Mouse (Mus musculus): ENCODE measurements at regions not wholly inside any gene's neighbourhood (a gene's known extent, or its start where the extent isn't known, plus 50 kb on each side); places are given as distances from the start of the nearest gene placed in this dataset.
A peak's percentile ranks its signal among the peaks of the same experiment; 100 is the strongest.

- Histone ChIP-seq H3K4me3 (ENCODE audit: low read depth, low read length) (no peak overlapping the region), H3K4me1 (ENCODE audit: insufficient read depth, low read depth, low read length) (no peaks in the 10 kb centered on the region), H3K36me3 (replicated peaks) (no peaks in the 10 kb centered on the region), H3K9me3 (replicated peaks) (no peaks in the 10 kb centered on the region), H3K27me3 (ENCODE audit: insufficient read depth, low read length) (0 out of 2 replicates have a peak, but pooled peaks cover 2% of the 10 kb centered on the region)
- ATAC-seq (ENCODE audit: extremely low read depth, insufficient number of reproducible peaks, low FRiP score, poor library complexity, severe bottlenecking) (no peak), DNase-seq (ENCODE audit: low spot score) (no peak)
- TF ChIP-seq GATA2 (IDR thresholded peaks at IDR 0.05; ENCODE audit: borderline replicate concordance, low read depth, low read length) (no peak), CTCF (IDR thresholded peaks at IDR 0.05; ENCODE audit: low read depth, low read length) (no peak)
These were observed 106.6 kb downstream of the 9530068E07Rik start for GRCm38 (mm10) chr11:52502759-52503365.

- Histone ChIP-seq H3K27me3 (ENCODE audit: insufficient read depth, low read length) (no peaks in the 10 kb centered on the region), H3K4me3 (ENCODE audit: low read depth, low read length) (no peak overlapping the region), H3K36me3 (replicated peaks) (no peaks in the 10 kb centered on the region), H3K4me1 (ENCODE audit: insufficient read depth, low read depth, low read length) (no peaks in the 10 kb centered on the region), H3K9me3 (replicated peaks) (no peaks in the 10 kb centered on the region)
- DNase-seq (ENCODE audit: low spot score): no peak
- ATAC-seq (ENCODE audit: extremely low read depth, insufficient number of reproducible peaks, low FRiP score, poor library complexity, severe bottlenecking): no peak
- no peak for TF ChIP-seq GATA2 (IDR thresholded peaks at IDR 0.05; ENCODE audit: borderline replicate concordance, low read depth, low read length)
- no peak for TF ChIP-seq CTCF (IDR thresholded peaks at IDR 0.05; ENCODE audit: low read depth, low read length)
- TF ChIP-seq GATA1 (IDR thresholded peaks at IDR 0.05; ENCODE audit: borderline replicate concordance, low read length): no peak
- no peak for TF ChIP-seq TAL1 (conservative IDR thresholded peaks at IDR 0.05; ENCODE audit: low read depth, low read length)
- no peak for TF ChIP-seq POLR2AphosphoS5 (IDR thresholded peaks at IDR 0.05; ENCODE audit: insufficient replicate concordance, low read depth, low read length)
These were observed 115.6 kb downstream of the 9530068E07Rik start for GRCm38 (mm10) chr11:52511831-52512297.

- Histone ChIP-seq H3K36me3 (replicated peaks) (no peaks in the 10 kb centered on the region), H3K27me3 (ENCODE audit: insufficient read depth, low read length) (no peaks in the 10 kb centered on the region), H3K9me3 (replicated peaks) (no peaks in the 10 kb centered on the region), H3K4me3 (ENCODE audit: low read depth, low read length) (no peak overlapping the region), H3K4me1 (ENCODE audit: insufficient read depth, low read depth, low read length) (no peaks in the 10 kb centered on the region)
- DNase-seq (ENCODE audit: low spot score) (no peak), ATAC-seq (ENCODE audit: extremely low read depth, insufficient number of reproducible peaks, low FRiP score, poor library complexity, severe bottlenecking) (no peak)
- TF ChIP-seq CTCF (IDR thresholded peaks at IDR 0.05; ENCODE audit: low read depth, low read length) (peak; percentile 47), GATA1 (IDR thresholded peaks at IDR 0.05; ENCODE audit: borderline replicate concordance, low read length) (no peak), GATA2 (IDR thresholded peaks at IDR 0.05; ENCODE audit: borderline replicate concordance, low read depth, low read length) (no peak), TAL1 (conservative IDR thresholded peaks at IDR 0.05; ENCODE audit: low read depth, low read length) (no peak), POLR2AphosphoS5 (IDR thresholded peaks at IDR 0.05; ENCODE audit: insufficient replicate concordance, low read depth, low read length) (no peak)
These were observed 121.1 kb downstream of the 9530068E07Rik start for GRCm38 (mm10) chr11:52517330-52517729.

GRCm38 (mm10) chr11:52519877-52520276, 123.6 kb downstream of the 9530068E07Rik start:
- TF ChIP-seq CTCF (IDR thresholded peaks at IDR 0.05; ENCODE audit: low read depth, low read length) (no peak), TAL1 (conservative IDR thresholded peaks at IDR 0.05; ENCODE audit: low read depth, low read length) (no peak), POLR2AphosphoS5 (IDR thresholded peaks at IDR 0.05; ENCODE audit: insufficient replicate concordance, low read depth, low read length) (no peak), GATA2 (IDR thresholded peaks at IDR 0.05; ENCODE audit: borderline replicate concordance, low read depth, low read length) (no peak), GATA1 (IDR thresholded peaks at IDR 0.05; ENCODE audit: borderline replicate concordance, low read length) (no peak)
- Histone ChIP-seq H3K4me3 (ENCODE audit: low read depth, low read length) (no peak overlapping the region), H3K27me3 (ENCODE audit: insufficient read depth, low read length) (no peaks in the 10 kb centered on the region; the same call in 1 of the 2 replicates), H3K9me3 (replicated peaks) (no peaks in the 10 kb centered on the region), H3K36me3 (replicated peaks) (no peaks in the 10 kb centered on the region), H3K4me1 (ENCODE audit: insufficient read depth, low read depth, low read length) (no peaks in the 10 kb centered on the region)
- no peak for DNase-seq (ENCODE audit: low spot score)
- no peak for ATAC-seq (ENCODE audit: extremely low read depth, insufficient number of reproducible peaks, low FRiP score, poor library complexity, severe bottlenecking)

GRCm38 (mm10) chr11:52521879-52522278, 125.7 kb downstream of the 9530068E07Rik start:
- Histone ChIP-seq H3K4me1 (ENCODE audit: insufficient read depth, low read depth, low read length) (no peaks in the 10 kb centered on the region), H3K9me3 (replicated peaks) (no peaks in the 10 kb centered on the region), H3K27me3 (ENCODE audit: insufficient read depth, low read length) (no peaks in the 10 kb centered on the region; the same call in 1 of the 2 replicates), H3K4me3 (ENCODE audit: low read depth, low read length) (no peak overlapping the region), H3K36me3 (replicated peaks) (no peaks in the 10 kb centered on the region)
- ATAC-seq (ENCODE audit: extremely low read depth, insufficient number of reproducible peaks, low FRiP score, poor library complexity, severe bottlenecking) (no peak), DNase-seq (ENCODE audit: low spot score) (no peak)
- TF ChIP-seq GATA2 (IDR thresholded peaks at IDR 0.05; ENCODE audit: borderline replicate concordance, low read depth, low read length) (no peak), CTCF (IDR thresholded peaks at IDR 0.05; ENCODE audit: low read depth, low read length) (peak; percentile 22; the same call in 1 of the 2 replicates)

GRCm38 (mm10) chr11:52522384-52522783, 126.2 kb downstream of the 9530068E07Rik start:
- Histone ChIP-seq H3K27me3 (ENCODE audit: insufficient read depth, low read length) (no peaks in the 10 kb centered on the region; the same call in 1 of the 2 replicates), H3K4me1 (ENCODE audit: insufficient read depth, low read depth, low read length) (no peaks in the 10 kb centered on the region), H3K9me3 (replicated peaks) (no peaks in the 10 kb centered on the region), H3K36me3 (replicated peaks) (no peaks in the 10 kb centered on the region), H3K4me3 (ENCODE audit: low read depth, low read length) (no peak overlapping the region)
- no peak for TF ChIP-seq CTCF (IDR thresholded peaks at IDR 0.05; ENCODE audit: low read depth, low read length)
- no peak for TF ChIP-seq TAL1 (conservative IDR thresholded peaks at IDR 0.05; ENCODE audit: low read depth, low read length)
- TF ChIP-seq POLR2AphosphoS5 (IDR thresholded peaks at IDR 0.05; ENCODE audit: insufficient replicate concordance, low read depth, low read length): no peak
- no peak for TF ChIP-seq GATA1 (IDR thresholded peaks at IDR 0.05; ENCODE audit: borderline replicate concordance, low read length)
- ATAC-seq (ENCODE audit: extremely low read depth, insufficient number of reproducible peaks, low FRiP score, poor library complexity, severe bottlenecking) (no peak), DNase-seq (ENCODE audit: low spot score) (no peak)

Data from G1E (cell line).